Mouse (Mus musculus) right cerebral cortex, postnatal 10 days (tissue): ENCODE measurements around the gene Aplp2.

ENCODE experiments used
- DNase-seq, 2 experiments: peaks; one replicate each; pipeline ENCODE4 v3.0.0; 2021; ENCODE audit warnings: low spot score in 2 of 2

Aplp2 gene

GRCm38 (mm10) chr9:31225808-31226207, 14.2 kb upstream of the Aplp2 start:
- peak; percentile 57 to 61 for DNase-seq

- DNase-seq: no peak
These were observed 11.9 kb upstream of the Aplp2 start for GRCm38 (mm10) chr9:31223475-31223874.

- no peak for DNase-seq
These were observed 9.6 kb upstream of the Aplp2 start for GRCm38 (mm10) chr9:31221170-31221569.

- DNase-seq: no peak
These were observed 6.2 kb upstream of the Aplp2 start for GRCm38 (mm10) chr9:31217631-31218380.

GRCm38 (mm10) chr9:31212500-31213008, 939 bp upstream of the Aplp2 start:
- DNase-seq: peak in 1 of 2 experiments; percentile 45

GRCm38 (mm10) chr9:31210749-31211689, 596 bp downstream of the Aplp2 start:
- DNase-seq: peak; percentile 55 to 60

- DNase-seq: no peak
These were observed 1.5 kb downstream of the Aplp2 start for GRCm38 (mm10) chr9:31210163-31210562.

GRCm38 (mm10) chr9:31209502-31209901, 2.1 kb downstream of the Aplp2 start:
- no peak for DNase-seq

GRCm38 (mm10) chr9:31207732-31208131, 3.9 kb downstream of the Aplp2 start:
- no peak for DNase-seq

GRCm38 (mm10) chr9:31204722-31205121, 6.9 kb downstream of the Aplp2 start:
- no peak for DNase-seq

GRCm38 (mm10) chr9:31203571-31204210, 7.9 kb downstream of the Aplp2 start:
- peak in 1 of 2 experiments; percentile 33 for DNase-seq

GRCm38 (mm10) chr9:31203068-31203467, 8.5 kb downstream of the Aplp2 start:
- DNase-seq: no peak

- no peak for DNase-seq
These were observed 13.0 kb downstream of the Aplp2 start for GRCm38 (mm10) chr9:31198614-31199013.

- no peak for DNase-seq
These were observed 13.8 kb downstream of the Aplp2 start for GRCm38 (mm10) chr9:31197782-31198181.

- DNase-seq: no peak
These were observed 14.9 kb downstream of the Aplp2 start for GRCm38 (mm10) chr9:31196742-31197141.

- no peak for DNase-seq
These were observed 16.0 kb downstream of the Aplp2 start for GRCm38 (mm10) chr9:31195573-31195972.

GRCm38 (mm10) chr9:31192378-31192777, 19.2 kb downstream of the Aplp2 start:
- DNase-seq: no peak

- DNase-seq: no peak
These were observed 20.1 kb downstream of the Aplp2 start for GRCm38 (mm10) chr9:31191543-31191942.

GRCm38 (mm10) chr9:31189194-31189593, 22.4 kb downstream of the Aplp2 start:
- no peak for DNase-seq

GRCm38 (mm10) chr9:31184439-31184838, 27.2 kb downstream of the Aplp2 start:
- DNase-seq: no peak

- no peak for DNase-seq
These were observed 28.6 kb downstream of the Aplp2 start for GRCm38 (mm10) chr9:31183061-31183460.
